Mouse (Mus musculus) cerebral cortex, adult 2 months (tissue): ENCODE results near the gene Ern2.

Experiments used
- WGBS: fragments of 180-500 bp; shearing (Covaris S2); methylation state at CpG from one replicate; pipeline ENCODE4 v1.1.7; 2018; 5-methylcytosine and 5-hydroxymethylcytosine counted together

Ern2 gene

GRCm38 (mm10) chr7:122158915-122159902 is 26.8 kb downstream of the Ern2 start, which contains the start of gene Plk1:
Gene Plk1 (plus strand): TSS chr7:122159439.
- under 1% methylated on average over 63 of the region's 63 CpGs for WGBS

DNA sequence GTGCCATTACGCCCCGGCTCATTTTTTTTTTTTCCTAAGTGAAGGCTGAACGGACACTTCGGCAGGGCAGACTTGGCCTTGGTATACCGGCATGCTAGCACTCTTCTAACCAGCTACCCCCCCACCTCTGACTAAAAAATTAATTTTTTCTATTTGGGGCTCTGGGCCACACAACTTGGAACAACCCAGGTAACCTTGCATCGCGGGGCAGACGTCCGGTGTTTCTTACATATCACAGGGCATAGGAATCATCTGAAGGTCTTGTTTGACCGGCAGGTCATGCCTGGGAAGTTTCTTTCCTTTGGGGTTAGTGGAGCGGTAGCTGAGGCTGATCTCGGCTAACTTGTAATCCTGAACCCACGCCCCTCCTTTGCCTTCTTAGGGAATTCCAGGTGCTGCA is 27.5 kb downstream of the Ern2 start:
- WGBS = 7% methylated on average over 13 of the region's 13 CpGs

DNA sequence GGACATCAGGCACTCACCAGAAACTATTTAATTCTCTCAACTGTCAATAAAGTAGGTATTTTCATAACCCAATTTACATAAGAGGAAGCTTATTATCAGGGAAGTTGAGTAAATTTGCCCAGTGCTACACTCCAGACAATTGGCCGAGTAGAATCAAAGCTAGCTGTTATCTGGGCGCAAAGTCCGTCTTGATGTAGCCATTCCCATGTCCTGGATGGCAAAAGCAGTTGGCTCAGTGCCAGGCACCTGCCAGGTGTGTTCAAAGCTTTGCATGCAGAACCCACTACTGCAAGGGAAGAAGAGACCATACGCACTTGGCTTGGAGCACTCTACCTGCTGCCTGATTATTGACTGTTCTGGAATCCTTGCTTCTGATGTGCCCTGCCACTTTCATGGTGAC is 33.5 kb downstream of the Ern2 start:
- WGBS = 89% methylated on average over 4 of the region's 4 CpGs

DNA sequence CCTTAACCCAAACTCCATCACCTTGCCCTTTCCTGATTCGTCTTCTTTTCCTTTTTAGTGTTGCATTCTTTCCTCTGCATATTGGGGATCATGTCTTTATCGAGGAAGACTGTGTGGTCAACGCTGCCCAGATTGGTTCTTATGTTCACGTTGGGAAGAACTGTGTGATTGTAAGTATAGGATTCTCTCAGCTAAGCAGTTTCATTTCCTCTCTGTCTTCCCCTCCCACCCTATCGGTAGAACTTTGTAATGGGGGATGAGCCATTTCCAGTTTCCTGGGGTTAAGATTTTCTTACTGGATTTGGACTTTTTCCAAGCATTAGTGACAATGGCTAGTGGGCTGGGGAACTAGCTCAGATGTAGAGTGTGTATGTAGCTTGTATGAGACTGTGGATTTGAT is 47.8 kb downstream of the Ern2 start:
- WGBS = 85% methylated on average over 5 of the region's 5 CpGs

- WGBS = 68% methylated on average over 10 of the region's 10 CpGs
These were observed 50.9 kb downstream of the Ern2 start for GRCm38 (mm10) chr7:122135070-122135469.

GRCm38 (mm10) chr7:122133338-122133625 is 52.7 kb downstream of the Ern2 start:
- 7% methylated on average over 8 of the region's 8 CpGs for WGBS

DNA sequence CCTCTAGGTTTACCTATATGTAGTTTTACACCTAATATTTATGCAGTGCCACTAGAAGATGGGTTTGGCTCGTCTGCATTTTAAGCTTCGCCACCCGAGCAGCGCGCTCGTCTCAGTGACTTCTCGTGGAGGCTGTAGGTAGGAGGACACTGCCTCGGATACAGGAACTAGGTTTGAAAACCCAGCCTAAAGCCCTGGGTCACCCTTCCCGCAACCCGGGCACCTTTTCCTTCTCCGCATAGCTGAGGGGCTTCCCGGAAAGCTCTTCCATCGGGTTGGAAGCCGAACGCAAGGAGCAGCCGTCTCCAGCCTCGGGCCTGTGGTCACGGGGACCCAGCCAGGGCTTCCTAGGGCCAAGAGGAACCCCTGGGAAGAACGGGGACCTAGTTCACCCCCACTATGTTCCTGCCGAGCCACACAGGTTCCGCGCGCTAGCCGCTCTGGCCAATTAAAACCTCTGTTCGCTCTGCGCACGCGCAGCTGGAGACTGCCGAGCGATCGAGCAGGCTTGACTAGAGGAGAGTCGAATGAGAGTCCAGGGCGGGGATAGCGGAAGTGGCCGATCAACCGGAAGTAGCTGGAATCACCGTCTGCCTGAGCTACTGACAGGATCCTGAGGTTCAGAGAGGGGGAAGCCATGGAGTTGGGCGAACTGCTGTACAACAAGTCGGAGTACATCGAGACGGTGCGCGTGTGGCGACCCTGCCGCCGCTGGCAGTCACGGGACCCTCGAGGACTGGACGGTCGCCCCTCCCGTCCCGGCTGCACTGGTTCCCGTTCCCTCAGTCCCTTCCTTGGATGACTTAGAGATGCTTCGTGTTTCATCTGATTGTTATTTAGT is 53.3 kb downstream of the Ern2 start, which contains the start of the genes Palb2 and Dctn5:
TSS of gene Palb2 (minus strand) at position 489 of the 841 bp plus-strand sequence.
TSS of gene Dctn5 (plus strand) at position 545 of the 841 bp plus-strand sequence.
- WGBS = under 1% methylated on average over 54 of the region's 54 CpGs

DNA sequence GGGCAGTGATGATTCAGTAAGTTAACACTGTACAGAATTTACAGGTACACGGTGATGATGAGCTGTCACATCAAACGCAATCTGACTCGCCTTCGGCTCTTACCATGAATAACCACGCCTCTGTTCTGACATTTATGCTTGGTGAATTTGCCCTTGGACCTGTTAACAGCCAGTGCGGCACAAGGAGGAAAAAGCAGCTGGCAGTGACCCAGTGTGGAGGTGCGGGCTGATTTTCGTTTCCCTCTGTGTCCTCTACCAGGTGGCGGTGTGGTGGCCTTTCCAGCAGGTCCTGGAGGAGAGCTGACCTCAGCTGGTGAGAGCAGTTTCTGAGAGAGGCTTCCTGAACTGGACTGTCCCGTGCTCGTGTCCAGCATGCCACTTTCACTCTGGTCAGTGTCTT is 59.1 kb downstream of the Ern2 start:
- 92% methylated on average over 11 of the region's 11 CpGs for WGBS

DNA sequence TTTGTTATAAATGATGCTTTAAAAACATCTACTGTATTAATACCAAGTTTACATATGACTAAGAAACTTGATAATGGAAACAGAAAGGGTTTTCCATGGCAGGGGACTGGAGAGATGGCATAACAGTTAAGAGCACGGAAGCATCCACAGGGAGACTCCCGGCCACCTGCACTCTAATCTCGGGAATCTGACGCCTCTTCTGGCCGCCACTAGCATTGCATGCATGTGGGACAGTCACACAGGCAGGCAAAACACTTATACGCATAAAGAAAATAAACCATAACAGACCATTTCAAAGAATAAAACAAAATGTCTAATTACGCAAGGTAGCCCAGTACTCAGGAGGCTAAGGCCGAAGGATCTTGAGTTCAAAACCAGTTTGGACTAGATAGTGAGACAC is 60.4 kb downstream of the Ern2 start:
- WGBS = 81% methylated on average over 8 of the region's 8 CpGs

DNA sequence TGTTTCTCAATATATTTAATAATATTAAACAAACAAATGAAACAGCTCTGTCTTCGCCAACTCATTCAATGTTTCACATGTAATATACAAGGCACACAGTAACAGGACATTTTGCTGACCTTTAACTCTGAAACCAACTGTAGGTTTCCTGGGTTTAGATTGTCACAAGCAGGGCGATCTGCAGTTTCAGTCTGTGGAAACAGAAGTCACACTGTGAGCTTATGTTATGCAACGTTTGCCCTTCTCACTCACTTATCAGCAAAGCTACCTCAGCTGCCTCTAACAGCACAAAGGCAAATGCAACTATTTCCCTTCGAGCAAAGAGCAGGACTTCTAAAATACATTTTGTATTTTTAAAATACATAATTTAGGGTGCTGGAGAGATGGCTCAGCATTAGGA is 62.5 kb downstream of the Ern2 start:
- 89% methylated on average over 4 of the region's 4 CpGs for WGBS
